Mouse (Mus musculus): ENCODE data around the gene Zxdc.

- TF ChIP-seq CTCF (IDR thresholded peaks at IDR 0.05) (no peak), EP300 (IDR thresholded peaks at IDR 0.05) (no peak)
Measured at GRCm38 (mm10) chr6:90324991-90325390, 44.3 kb upstream of the Zxdc start, which contains the start of gene Chst13.

Measured in lung, postnatal 0 days (tissue).